Mouse (Mus musculus) inflammation-experienced regulatory T-cells (primary cell): ENCODE data around the gene Tti1. TPM values are rescaled to one million over a fixed set of nuclear protein-coding genes. Genes with fewer than 3 reads are reported as not detected.

ENCODE experiments used
- polyA plus RNA-seq, 2 experiments: library from polyadenylated mRNA; unstranded; fragments of 100-300 nt; shearing (Covaris generic); gene quantifications; one replicate each; pipeline ENCODE4 v1.2.1; 2017

Tti1 gene
- polyA plus RNA-seq, result 10 to 100 TPM; 21.9 to 25.1 TPM

GRCm38 (mm10) chr2:158028354-158028863, at the start of gene Tti1, which contains the start of gene Rprd1b:
Gene Tti1 (minus strand): TSS chr2:158028433.
Gene Rprd1b (plus strand): TSS chr2:158028497.

Other genes with a start within 250 kb of the Tti1 start
- under 1 TPM in 1 of 2 experiments, not detected in 1; 0.48 TPM for gene Vstm2l, start 113.8 kb downstream of the Tti1 start, polyA plus RNA-seq
- 10 to 100 TPM; 25.4 to 32.0 TPM for gene Rprd1b, start 64 bp upstream of the Tti1 start, polyA plus RNA-seq
- gene Tgm2, start 118.0 kb upstream of the Tti1 start, polyA plus RNA-seq, result 1 to 10 TPM; 4.0 to 4.9 TPM
- gene D630003M21Rik, start 200.8 kb upstream of the Tti1 start, polyA plus RNA-seq, result under 1 TPM; 0.05 to 0.50 TPM
- under 1 TPM in 1 of 2 experiments, not detected in 1; 0.47 TPM for gene Bpi, start 229.7 kb upstream of the Tti1 start, polyA plus RNA-seq